Mouse (Mus musculus) bone marrow, adult 2 months (tissue): ENCODE measurements around the gene Cfap77.

Experiments used
- CTCF ChIP-seq: fragments of 200-500 bp; IDR thresholded peaks from 2 replicates; pipeline ENCODE4 v1.5.1; 2011; ENCODE audit warnings: low read length, control low read depth; ENCODE audit not compliant: control insufficient read depth, insufficient read depth
- POLR2A ChIP-seq: fragments of 200-500 bp; IDR thresholded peaks from 2 replicates; pipeline ENCODE4 v1.6.1; 2011; ENCODE audit warnings: low read depth, mild to moderate bottlenecking, control low read depth, low read length, borderline replicate concordance; ENCODE audit not compliant: control insufficient read depth

- TF ChIP-seq POLR2A: no peak
- TF ChIP-seq CTCF: no peak
Observed at GRCm38 (mm10) chr2:28943666-28944516, 111.0 kb downstream of the Cfap77 start.
